Mouse (Mus musculus) bone marrow macrophage, adult 2 months (primary cell): ENCODE measurements around the gene Myod1.

ENCODE experiments used
- CTCF ChIP-seq: IDR thresholded peaks from 2 replicates; pipeline ENCODE4 v1.5.1; 2012; ENCODE audit warnings: low read depth, mild to moderate bottlenecking, low read length, moderate library complexity
- POLR2A ChIP-seq: IDR thresholded peaks from 2 replicates; pipeline ENCODE4 v1.6.1; 2012; ENCODE audit warnings: mild to moderate bottlenecking, low read depth, low read length, borderline replicate concordance

- no peak for TF ChIP-seq POLR2A
- TF ChIP-seq CTCF = no peak
These were observed 45.9 kb downstream of the Myod1 start for GRCm38 (mm10) chr7:46422052-46422763.
